Mouse (Mus musculus) heart, embryonic 14.5 days (tissue): ENCODE measurements around the gene Auts2. TPM values are rescaled to one million over a fixed set of nuclear protein-coding genes. Genes with fewer than 3 reads are reported as not detected.

Experiments
- ATAC-seq: fragments of 200-750 bp; cut with Nextera tagmentation; 2 replicates; pipeline ENCODE4 v1.8.0; 2017; ENCODE audit warnings: low read depth, moderate TSS enrichment; ENCODE audit not compliant: insufficient number of reproducible peaks, insufficient read depth, low FRiP score
- H3K27ac ChIP-seq, 2 experiments: fragments of 200-500 bp in 1 of 2; fragments of 300-500 bp in 1 of 2; sonication (generic) in 1 of 2; replicated peaks in 1 of 2; 2 replicates each; pipeline ENCODE4 v1.5.1; 2012 to 2014; ENCODE audit warnings: low read depth in 2 of 2, low read length in 2 of 2, control low read depth in 1 of 2, mild to moderate bottlenecking in 1 of 2, mixed read lengths in 1 of 2; ENCODE audit not compliant: control insufficient read depth in 1 of 2, insufficient read depth in 1 of 2
- H3K27me3 ChIP-seq: fragments of 300-500 bp; sonication (generic); 2 replicates; pipeline ENCODE4 v1.6.1; 2014; ENCODE audit warnings: mild to moderate bottlenecking, low read length, control low read depth; ENCODE audit not compliant: control insufficient read depth, insufficient read depth
- H3K36me3 ChIP-seq: fragments of 300-500 bp; sonication (generic); 2 replicates; pipeline ENCODE4 v1.6.1; 2014; ENCODE audit warnings: mild to moderate bottlenecking, control low read depth, low read length, mixed read lengths; ENCODE audit not compliant: control insufficient read depth, insufficient read depth
- H3K4me1 ChIP-seq, 2 experiments: fragments of 200-500 bp in 1 of 2; fragments of 300-500 bp in 1 of 2; sonication (generic) in 1 of 2; 2 replicates each; pipeline ENCODE4 v1.6.1; 2012 to 2014; ENCODE audit warnings: low read length in 2 of 2, control low read depth in 1 of 2, mixed read lengths in 1 of 2; ENCODE audit not compliant: control insufficient read depth in 2 of 2, insufficient read depth in 2 of 2
- H3K4me2 ChIP-seq: fragments of 300-500 bp; sonication (generic); 2 replicates; pipeline ENCODE4 v1.6.1; 2014; ENCODE audit warnings: mild to moderate bottlenecking, low read length
- H3K4me3 ChIP-seq, 2 experiments: fragments of 200-500 bp in 1 of 2; fragments of 300-500 bp in 1 of 2; sonication (generic) in 1 of 2; 2 replicates each; pipeline ENCODE4 v1.5.1; 2012 to 2014; ENCODE audit warnings: low read length in 2 of 2, mild to moderate bottlenecking in 2 of 2, control low read depth in 1 of 2, low read depth in 1 of 2, moderate library complexity in 1 of 2; ENCODE audit not compliant: control insufficient read depth in 1 of 2, insufficient read depth in 1 of 2
- H3K9ac ChIP-seq: fragments of 300-500 bp; sonication (generic); 2 replicates; pipeline ENCODE4 v1.6.1; 2014; ENCODE audit warnings: mild to moderate bottlenecking, low read length
- H3K9me3 ChIP-seq: fragments of 300-500 bp; sonication (generic); 2 replicates; pipeline ENCODE4 v1.6.1; 2016; ENCODE audit warnings: low read length, control low read depth; ENCODE audit not compliant: control insufficient read depth
- WGBS: fragments of 180-500 bp; shearing (Covaris S2); extraction: QIAGEN DNeasy Blood & Tissue Kit; methylation state at CpG from one replicate; pipeline ENCODE4 v1.1.7; 2014; 5-methylcytosine and 5-hydroxymethylcytosine counted together
- polyA plus RNA-seq: library from polyadenylated mRNA; unstranded; fragments of >200 nt; fragmentation: Nextera tagmentation; extraction: Ambion mirVana; gene quantifications from 2 replicates; pipeline ENCODE4 v1.2.1, GENCODE M21; 2014

Auts2 gene
- polyA plus RNA-seq, 1 experiment from 2014 or later = 18.0 TPM

GRCm38 (mm10) chr5:131828607-131829006 lies 714.5 kb downstream of the Auts2 start:
- H3K4me3 ChIP-seq = no peak overlapping the region

GRCm38 (mm10) chr5:131826362-131827261 lies 716.5 kb downstream of the Auts2 start:
- ATAC-seq = no peak
- Histone ChIP-seq H3K4me3 (no peak overlapping the region), H3K4me2 (no peak overlapping the region), H3K27ac (no peak overlapping the region), H3K4me1 (peaks cover 7 to 14% of the 10 kb centered on the region in 2 experiments), H3K27me3 (no peaks in the 10 kb centered on the region), H3K9me3 (no peaks in the 10 kb centered on the region), H3K9ac (no peak overlapping the region), H3K36me3 (no peaks in the 10 kb centered on the region)
- WGBS = 72% methylated on average over 8 of the region's 8 CpGs

More at GRCm38 (mm10) chr5:131828607-131829006, 714.5 kb downstream of the Auts2 start:
- no peaks in the 10 kb centered on the region for H3K36me3 ChIP-seq
- no peak for ATAC-seq
- 0 out of 2 replicates have a peak, but pooled peaks cover 4% of the 10 kb centered on the region for H3K9me3 ChIP-seq
- WGBS = 62% methylated on average over 2 of the region's 2 CpGs
- peaks cover 7 to 14% of the 10 kb centered on the region in 2 experiments for H3K4me1 ChIP-seq
- no peaks in the 10 kb centered on the region for H3K27me3 ChIP-seq
- no peak overlapping the region for H3K4me2 ChIP-seq
- H3K9ac ChIP-seq = no peak overlapping the region
- no peak overlapping the region for H3K27ac ChIP-seq

- H3K9ac ChIP-seq = no peak overlapping the region
- H3K4me2 ChIP-seq = no peak overlapping the region
- H3K9me3 ChIP-seq = no peaks in the 10 kb centered on the region
- H3K4me3 ChIP-seq = no peak overlapping the region
- H3K4me1 ChIP-seq = peaks cover 7 to 14% of the 10 kb centered on the region in 2 experiments
- H3K27ac ChIP-seq = no peak overlapping the region
- H3K36me3 ChIP-seq = no peaks in the 10 kb centered on the region
- 66% methylated on average over 3 of the region's 3 CpGs for WGBS
- H3K27me3 ChIP-seq = no peaks in the 10 kb centered on the region
- no peak for ATAC-seq
Observed at GRCm38 (mm10) chr5:131825421-131825820, 717.7 kb downstream of the Auts2 start.

GRCm38 (mm10) chr5:131824197-131824991 lies 718.8 kb downstream of the Auts2 start:
- Histone ChIP-seq H3K27ac (no peak overlapping the region), H3K9ac (no peak overlapping the region), H3K4me3 (no peak overlapping the region), H3K4me1 (peaks cover 6 to 11% of the 10 kb centered on the region in 2 experiments), H3K27me3 (no peaks in the 10 kb centered on the region), H3K36me3 (no peaks in the 10 kb centered on the region), H3K9me3 (no peaks in the 10 kb centered on the region), H3K4me2 (no peak overlapping the region)
- WGBS = 56% methylated on average over 11 of the region's 11 CpGs
- ATAC-seq = no peak

GRCm38 (mm10) chr5:131821461-131821860 lies 721.7 kb downstream of the Auts2 start:
- H3K27me3 ChIP-seq = no peaks in the 10 kb centered on the region
- no peak overlapping the region for H3K4me3 ChIP-seq
- no peak overlapping the region for H3K4me2 ChIP-seq
- no peak overlapping the region for H3K27ac ChIP-seq
- ATAC-seq = no peak
- no peak overlapping the region for H3K9ac ChIP-seq
- H3K36me3 ChIP-seq = no peaks in the 10 kb centered on the region
- no peaks in the 10 kb centered on the region for H3K9me3 ChIP-seq
- H3K4me1 ChIP-seq = peaks cover 3 to 5% of the 10 kb centered on the region in 2 experiments; a peak in 1 of 4 replicates
- 83% methylated on average over 4 of the region's 4 CpGs for WGBS

- Histone ChIP-seq H3K4me1 (peaks cover 9 to 19% of the 10 kb centered on the region in 2 experiments), H3K9me3 (no peaks in the 10 kb centered on the region), H3K4me3 (no peak overlapping the region), H3K4me2 (no peak overlapping the region), H3K27ac (no peak overlapping the region), H3K27me3 (no peaks in the 10 kb centered on the region), H3K36me3 (no peaks in the 10 kb centered on the region), H3K9ac (no peak overlapping the region)
- 86% methylated on average over 15 of the region's 15 CpGs for WGBS
- ATAC-seq = no peak
Observed at GRCm38 (mm10) chr5:131819251-131819691, 723.9 kb downstream of the Auts2 start.

- Histone ChIP-seq H3K36me3 (no peaks in the 10 kb centered on the region), H3K27ac (peak overlapping the region in 1 of 2 experiments; percentile 66; a peak in 2 of 4 replicates), H3K4me3 (no peak overlapping the region), H3K9ac (no peak overlapping the region), H3K27me3 (no peaks in the 10 kb centered on the region), H3K4me1 (peaks cover 18 to 26% of the 10 kb centered on the region in 2 experiments), H3K4me2 (no peak overlapping the region), H3K9me3 (no peaks in the 10 kb centered on the region)
- ATAC-seq = no peak
- WGBS = 37% methylated on average over 3 of the region's 3 CpGs
Observed at GRCm38 (mm10) chr5:131815498-131815897, 727.6 kb downstream of the Auts2 start.
